Mouse (Mus musculus) thymus, postnatal 14 days (tissue): Measurements from ENCODE around the gene Grm1.

Experiments used
- DNase-seq: peaks from one replicate; pipeline ENCODE4 v3.0.0; 2021

The Grm1 gene

GRCm38 (mm10) chr10:10964490-10965150 is 117.5 kb downstream of the Grm1 start:
- DNase-seq, result no peak

- no peak for DNase-seq
Measured at GRCm38 (mm10) chr10:10950557-10950956, 131.6 kb downstream of the Grm1 start.

- DNase-seq, result no peak
Measured at GRCm38 (mm10) chr10:10949172-10949571, 133.0 kb downstream of the Grm1 start.

- no peak for DNase-seq
Measured at GRCm38 (mm10) chr10:10947531-10947930, 134.6 kb downstream of the Grm1 start.

GRCm38 (mm10) chr10:10944003-10944402 is 138.2 kb downstream of the Grm1 start:
- no peak for DNase-seq

GRCm38 (mm10) chr10:10942248-10942647 is 139.9 kb downstream of the Grm1 start:
- no peak for DNase-seq

- DNase-seq, result no peak
Measured at GRCm38 (mm10) chr10:10935806-10936205, 146.3 kb downstream of the Grm1 start.

GRCm38 (mm10) chr10:10929672-10930071 is 152.5 kb downstream of the Grm1 start:
- no peak for DNase-seq

GRCm38 (mm10) chr10:10928798-10929366 is 153.3 kb downstream of the Grm1 start:
- no peak for DNase-seq

- no peak for DNase-seq
Measured at GRCm38 (mm10) chr10:10917857-10918399, 164.2 kb downstream of the Grm1 start.

GRCm38 (mm10) chr10:10913621-10914020 is 168.5 kb downstream of the Grm1 start:
- DNase-seq, result no peak

GRCm38 (mm10) chr10:10890221-10890620 is 191.9 kb downstream of the Grm1 start:
- no peak for DNase-seq

- DNase-seq, result no peak
Measured at GRCm38 (mm10) chr10:10888521-10888920, 193.6 kb downstream of the Grm1 start.

- no peak for DNase-seq
Measured at GRCm38 (mm10) chr10:10884992-10885391, 197.2 kb downstream of the Grm1 start.

GRCm38 (mm10) chr10:10872142-10872541 is 210.0 kb downstream of the Grm1 start:
- DNase-seq, result no peak

- no peak for DNase-seq
Measured at GRCm38 (mm10) chr10:10870271-10870670, 211.9 kb downstream of the Grm1 start.

- DNase-seq, result no peak
Measured at GRCm38 (mm10) chr10:10866278-10866677, 215.9 kb downstream of the Grm1 start.

- DNase-seq, result no peak
Measured at GRCm38 (mm10) chr10:10864759-10865158, 217.4 kb downstream of the Grm1 start.

GRCm38 (mm10) chr10:10847376-10848286 is 234.5 kb downstream of the Grm1 start:
- DNase-seq, result no peak

GRCm38 (mm10) chr10:10845059-10845685 is 237.0 kb downstream of the Grm1 start:
- no peak for DNase-seq

- DNase-seq, result no peak
Measured at GRCm38 (mm10) chr10:10835406-10835805, 246.8 kb downstream of the Grm1 start.

GRCm38 (mm10) chr10:10834828-10835227 is 247.3 kb downstream of the Grm1 start:
- no peak for DNase-seq

- no peak for DNase-seq
Measured at GRCm38 (mm10) chr10:10831141-10831540, 251.0 kb downstream of the Grm1 start.
